Mouse (Mus musculus) liver, adult 2 months (tissue): ENCODE results near the gene Eml2. TPM values are rescaled to one million over a fixed set of nuclear protein-coding genes. Genes with fewer than 3 reads are reported as not detected.

ENCODE experiments used
- DNase-seq: peaks from one replicate; pipeline ENCODE4 v3.0.0-alpha.2; 2011; ENCODE audit warnings: low read depth, low spot score; ENCODE audit errors: extremely low read depth
- H3K27ac ChIP-seq: fragments of 200-500 bp; replicated peaks from 2 replicates; pipeline ENCODE4 v1.5.1; 2012; ENCODE audit warnings: low read depth, mild to moderate bottlenecking, control low read depth, inconsistent platforms, low read length; ENCODE audit not compliant: insufficient read depth
- H3K27me3 ChIP-seq: fragments of 200-500 bp; 2 replicates; pipeline ENCODE4 v1.6.1; 2012; ENCODE audit warnings: mild to moderate bottlenecking, moderate library complexity, low read length, inconsistent platforms; ENCODE audit not compliant: control insufficient read depth, insufficient read depth
- H3K36me3 ChIP-seq: fragments of 200-500 bp; 2 replicates; pipeline ENCODE4 v1.6.1; 2012; ENCODE audit warnings: low read length, inconsistent platforms; ENCODE audit not compliant: control insufficient read depth, insufficient read depth
- H3K4me1 ChIP-seq: fragments of 200-500 bp; 2 replicates; pipeline ENCODE4 v1.6.1; 2011; ENCODE audit warnings: low read length; ENCODE audit not compliant: control insufficient read depth, insufficient read depth
- H3K4me3 ChIP-seq: fragments of 200-500 bp; 2 replicates; pipeline ENCODE4 v1.5.1; 2011; ENCODE audit warnings: low read depth, mild to moderate bottlenecking, control low read depth, low read length, moderate library complexity; ENCODE audit not compliant: insufficient read depth
- H3K79me2 ChIP-seq: fragments of 200-500 bp; 2 replicates; pipeline ENCODE4 v1.6.1; 2012; ENCODE audit warnings: inconsistent platforms, mild to moderate bottlenecking, low read length, moderate library complexity; ENCODE audit not compliant: control insufficient read depth, insufficient read depth
- H3K9ac ChIP-seq: fragments of 200-500 bp; 2 replicates; pipeline ENCODE4 v1.6.1; 2012; ENCODE audit warnings: low read depth, mild to moderate bottlenecking, control low read depth, inconsistent platforms, low read length
- CTCF ChIP-seq: fragments of 200-500 bp; IDR thresholded peaks from 2 replicates; pipeline ENCODE4 v1.5.1; 2011; ENCODE audit warnings: low read depth, low read length, control low read depth
- POLR2A ChIP-seq: fragments of 200-500 bp; IDR thresholded peaks from 2 replicates; pipeline ENCODE4 v1.6.1; 2011; ENCODE audit warnings: low read length, control low read depth; ENCODE audit not compliant: insufficient read depth; ENCODE audit errors: extremely low read depth
- WGBS: fragments of 180-500 bp; shearing (Covaris S2); methylation state at CpG from one replicate; pipeline ENCODE4 v1.1.7; 2018; 5-methylcytosine and 5-hydroxymethylcytosine counted together
- polyA plus RNA-seq: library from polyadenylated mRNA; depleted of rRNA; stranded (reverse); fragments of >200 nt; gene quantifications from 2 replicates; pipeline ENCODE4 v1.2.3, GENCODE M21; 2012
- total RNA-seq: library from RNA; depleted of rRNA; stranded (reverse); fragments of >200 nt; gene quantifications from 2 replicates; pipeline ENCODE4 v1.2.3, GENCODE M21; 2014

Gene Eml2
- total and polyA plus RNA-seq, 2 experiments, result 9.8 to 12.2 TPM

GRCm38 (mm10) chr7:19208944-19209472 is 32.8 kb downstream of the Eml2 start:
- no peak overlapping the region for H3K27ac ChIP-seq
- H3K27me3 ChIP-seq, result no peaks in the 10 kb centered on the region
- H3K79me2 ChIP-seq, result no peaks in the 10 kb centered on the region
- TF ChIP-seq CTCF, result peak; percentile 54
- no peak for TF ChIP-seq POLR2A
- H3K4me1 ChIP-seq, result no peaks in the 10 kb centered on the region; the same call in 1 of the 2 replicates
- H3K9ac ChIP-seq, result no peak overlapping the region
- 50% methylated on average over 7 of the region's 7 CpGs for WGBS
- H3K4me3 ChIP-seq, result no peak overlapping the region
- peaks cover 2% of the 10 kb centered on the region; the same call in 1 of the 2 replicates for H3K36me3 ChIP-seq
- peak; percentile 29 for DNase-seq

GRCm38 (mm10) chr7:19209494-19209893 is 33.3 kb downstream of the Eml2 start:
- DNase-seq, result no peak
- H3K4me3 ChIP-seq, result no peak overlapping the region
- WGBS, result 66% methylated on average over 4 of the region's 4 CpGs
- no peaks in the 10 kb centered on the region for H3K27me3 ChIP-seq
- TF ChIP-seq POLR2A (no peak), CTCF (no peak)
- no peaks in the 10 kb centered on the region; the same call in 1 of the 2 replicates for H3K4me1 ChIP-seq
- H3K79me2 ChIP-seq, result no peaks in the 10 kb centered on the region
- no peak overlapping the region for H3K27ac ChIP-seq
- H3K9ac ChIP-seq, result no peak overlapping the region
- H3K36me3 ChIP-seq, result no peaks in the 10 kb centered on the region; the same call in 1 of the 2 replicates

GRCm38 (mm10) chr7:19210010-19210409 is 33.8 kb downstream of the Eml2 start:
- Histone ChIP-seq H3K27me3 (no peaks in the 10 kb centered on the region), H3K9ac (no peak overlapping the region), H3K4me3 (no peak overlapping the region), H3K4me1 (no peaks in the 10 kb centered on the region; the same call in 1 of the 2 replicates), H3K36me3 (no peaks in the 10 kb centered on the region), H3K79me2 (no peaks in the 10 kb centered on the region), H3K27ac (no peak overlapping the region)
- WGBS, result 91% methylated on average over 5 of the region's 5 CpGs
- TF ChIP-seq POLR2A (no peak), CTCF (peak; percentile 33; the same call in 1 of the 2 replicates)
- DNase-seq, result no peak

GRCm38 (mm10) chr7:19211041-19211675 is 34.9 kb downstream of the Eml2 start:
- no peak overlapping the region for H3K9ac ChIP-seq
- no peak for TF ChIP-seq POLR2A
- TF ChIP-seq CTCF, result no peak
- H3K36me3 ChIP-seq, result no peaks in the 10 kb centered on the region
- H3K79me2 ChIP-seq, result no peaks in the 10 kb centered on the region
- H3K27me3 ChIP-seq, result no peaks in the 10 kb centered on the region
- no peak for DNase-seq
- peak overlapping the region; percentile 23; the same call in 1 of the 2 replicates for H3K27ac ChIP-seq
- no peaks in the 10 kb centered on the region; the same call in 1 of the 2 replicates for H3K4me1 ChIP-seq
- no peak overlapping the region for H3K4me3 ChIP-seq
- 67% methylated on average over 5 of the region's 5 CpGs for WGBS

- no peaks in the 10 kb centered on the region for H3K79me2 ChIP-seq
- peak within 1 kb of the TSS; percentile 25 for H3K27ac ChIP-seq
- peak within 1 kb of the TSS; percentile 73 for H3K4me3 ChIP-seq
- peaks cover 3% of the 10 kb centered on the region; the same call in 1 of the 2 replicates for H3K4me1 ChIP-seq
- no peaks in the 10 kb centered on the region for H3K27me3 ChIP-seq
- 2% methylated on average over 29 of the region's 30 CpGs for WGBS
- DNase-seq, result no peak
- no peaks in the 10 kb centered on the region for H3K36me3 ChIP-seq
- H3K9ac ChIP-seq, result peak within 1 kb of the TSS; percentile 64
- 0 out of 2 replicates have a peak, but pooled peaks have one; percentile 12 for TF ChIP-seq CTCF
- no peak for TF ChIP-seq POLR2A
Observed at GRCm38 (mm10) chr7:19211996-19212755, 36.0 kb downstream of the Eml2 start, which contains the start of gene Gpr4. Gene Gpr4, plus strand, starts transcription at chr7:19212538.
